Mouse (Mus musculus) ES-Bruce4 (cell line): ENCODE measurements around the gene Elp4. TPM values are rescaled to one million over a fixed set of nuclear protein-coding genes. Genes with fewer than 3 reads are reported as not detected.

Experiments
- H3K27ac ChIP-seq: 2 replicates; pipeline ENCODE4 v1.5.1; 2012; ENCODE audit warnings: low read length, inconsistent platforms; ENCODE audit not compliant: insufficient read depth
- H3K27me3 ChIP-seq: 2 replicates; pipeline ENCODE4 v1.6.1; 2012; ENCODE audit warnings: mild to moderate bottlenecking, low read length, inconsistent platforms; ENCODE audit not compliant: control insufficient read depth, poor library complexity, insufficient read depth, severe bottlenecking
- H3K36me3 ChIP-seq: 2 replicates; pipeline ENCODE4 v1.6.1; 2012; ENCODE audit warnings: inconsistent platforms, mild to moderate bottlenecking, low read length, moderate library complexity; ENCODE audit not compliant: control insufficient read depth, poor library complexity, insufficient read depth, severe bottlenecking
- H3K4me1 ChIP-seq: one replicate; pipeline ENCODE4 v1.8.1; 2011; ENCODE audit warnings: low read length; ENCODE audit not compliant: control insufficient read depth, insufficient read depth
- H3K4me3 ChIP-seq: 2 replicates; pipeline ENCODE4 v1.5.1; 2011; ENCODE audit warnings: low read depth, mild to moderate bottlenecking, low read length
- H3K9ac ChIP-seq: 2 replicates; pipeline ENCODE4 v1.6.1; 2012; ENCODE audit warnings: low read depth, mild to moderate bottlenecking, inconsistent platforms; ENCODE audit not compliant: poor library complexity, severe bottlenecking
- H3K9me3 ChIP-seq: replicated peaks from 2 replicates; pipeline ENCODE4 v1.6.1; 2012; ENCODE audit warnings: mild to moderate bottlenecking, low read length, inconsistent platforms; ENCODE audit not compliant: control insufficient read depth, poor library complexity, insufficient read depth, severe bottlenecking
- CTCF ChIP-seq: IDR thresholded peaks from one replicate; pipeline ENCODE4 v1.8.1; 2011; ENCODE audit warnings: low read depth, low read length
- EP300 ChIP-seq: IDR thresholded peaks from 2 replicates; pipeline ENCODE4 v1.6.1; 2011; ENCODE audit warnings: low read depth, low read length; ENCODE audit not compliant: insufficient read depth
- POLR2A ChIP-seq: IDR thresholded peaks from one replicate; pipeline ENCODE4 v1.8.1; 2011; ENCODE audit warnings: low read length; ENCODE audit not compliant: insufficient read depth
- polyA plus RNA-seq: library from polyadenylated mRNA; stranded (reverse); fragments of >200 nt; gene quantifications from 2 replicates; pipeline ENCODE4 v1.2.4, GENCODE M21; 2011; ENCODE audit warnings: low read depth; ENCODE audit not compliant: missing spikeins, insufficient read depth, insufficient read length

Elp4 gene
- polyA plus RNA-seq, 1 experiment = 20.5 TPM

DNA sequence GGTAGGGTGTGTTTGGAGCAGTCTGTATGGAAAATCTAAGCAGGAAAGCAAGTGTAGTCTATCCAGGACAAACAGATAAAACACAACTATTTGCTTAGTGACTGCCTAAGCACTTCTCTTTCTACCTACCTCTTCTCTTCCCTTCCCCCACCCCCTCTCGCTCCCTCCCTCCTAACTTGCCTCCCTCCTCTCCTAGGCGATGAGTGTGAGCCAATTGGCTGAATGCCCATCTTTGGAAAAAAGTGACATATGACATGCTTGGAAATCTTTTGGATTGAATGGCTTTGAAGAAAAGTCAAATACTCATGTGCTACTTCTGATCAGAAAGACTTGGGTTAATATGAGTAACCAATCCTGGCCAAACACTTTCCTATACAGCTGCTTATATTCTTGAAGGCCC, 199.0 kb downstream of the Elp4 start:
- H3K9ac ChIP-seq = no peak overlapping the region
- TF ChIP-seq CTCF = no peak
- TF ChIP-seq POLR2A = no peak
- no peak for TF ChIP-seq EP300

GRCm38 (mm10) chr2:105702586-105702985, 201.8 kb downstream of the Elp4 start:
- Histone ChIP-seq H3K9me3 (no peaks in the 10 kb centered on the region; the same call in 1 of the 2 replicates), H3K27me3 (no peaks in the 10 kb centered on the region), H3K36me3 (no peaks in the 10 kb centered on the region), H3K9ac (no peak overlapping the region), H3K4me3 (no peak overlapping the region), H3K4me1 (no peaks in the 10 kb centered on the region), H3K27ac (no peak overlapping the region)
- TF ChIP-seq CTCF (no peak), EP300 (no peak), POLR2A (no peak)

More for the DNA sequence above, 199.0 kb downstream of the Elp4 start:
- H3K27me3 ChIP-seq = no peaks in the 10 kb centered on the region
- no peaks in the 10 kb centered on the region for H3K36me3 ChIP-seq
- no peak overlapping the region for H3K4me3 ChIP-seq
- no peaks in the 10 kb centered on the region for H3K9me3 ChIP-seq
- H3K27ac ChIP-seq = no peak overlapping the region
- no peaks in the 10 kb centered on the region for H3K4me1 ChIP-seq

DNA sequence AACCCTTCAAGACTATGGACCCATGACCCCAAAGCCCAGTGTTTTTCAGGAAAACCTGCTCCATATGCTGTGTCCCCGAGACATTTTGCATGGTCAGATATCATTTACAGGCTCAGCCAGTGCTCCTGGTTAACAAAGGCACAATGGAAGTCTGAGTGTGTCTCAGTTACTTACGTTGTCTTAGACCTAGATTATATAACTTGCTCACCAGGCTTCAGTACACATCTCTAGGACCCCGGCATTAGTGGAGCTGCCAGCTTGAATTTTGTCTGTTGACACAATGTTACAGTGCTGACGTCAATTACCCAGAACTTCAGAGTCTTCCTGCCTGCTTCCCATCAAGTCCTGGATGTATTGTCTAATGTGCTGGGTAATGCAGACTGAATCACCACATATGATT, 202.6 kb downstream of the Elp4 start:
- H3K27ac ChIP-seq = no peak overlapping the region
- no peak overlapping the region for H3K4me3 ChIP-seq
- no peaks in the 10 kb centered on the region for H3K36me3 ChIP-seq
- TF ChIP-seq POLR2A (no peak), CTCF (no peak), EP300 (no peak)
- no peaks in the 10 kb centered on the region for H3K4me1 ChIP-seq
- H3K9ac ChIP-seq = no peak overlapping the region
- no peaks in the 10 kb centered on the region for H3K27me3 ChIP-seq
- no peaks in the 10 kb centered on the region; the same call in 1 of the 2 replicates for H3K9me3 ChIP-seq

DNA sequence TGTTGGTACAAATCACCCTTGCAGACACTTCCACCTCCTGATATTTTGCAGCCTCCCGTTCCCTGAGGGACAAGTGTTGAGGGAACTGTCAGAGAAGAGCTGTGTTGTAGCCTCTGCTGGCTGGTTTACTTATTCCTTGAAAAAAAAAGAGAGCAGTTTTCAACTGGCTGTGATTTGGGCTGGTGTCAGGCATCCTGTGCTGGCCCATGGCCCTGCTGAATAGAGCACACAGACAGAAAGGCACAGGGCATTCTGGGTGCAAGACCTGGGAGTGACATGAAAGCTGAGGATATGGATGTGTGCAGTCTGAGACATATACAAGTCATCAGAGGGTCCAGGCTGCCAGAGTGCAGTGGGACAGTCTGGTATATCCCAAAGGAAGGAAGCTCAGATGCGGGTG, 205.7 kb downstream of the Elp4 start:
- Histone ChIP-seq H3K4me1 (no peaks in the 10 kb centered on the region), H3K27ac (no peak overlapping the region), H3K27me3 (no peaks in the 10 kb centered on the region), H3K9ac (no peak overlapping the region), H3K9me3 (no peaks in the 10 kb centered on the region; the same call in 1 of the 2 replicates), H3K36me3 (no peaks in the 10 kb centered on the region), H3K4me3 (no peak overlapping the region)
- no peak for TF ChIP-seq POLR2A
- TF ChIP-seq CTCF = no peak
- TF ChIP-seq EP300 = no peak

GRCm38 (mm10) chr2:105697741-105698140, 206.6 kb downstream of the Elp4 start:
- Histone ChIP-seq H3K9ac (no peak overlapping the region), H3K9me3 (no peaks in the 10 kb centered on the region; the same call in 1 of the 2 replicates), H3K4me3 (no peak overlapping the region), H3K27ac (no peak overlapping the region), H3K27me3 (no peaks in the 10 kb centered on the region), H3K4me1 (peaks cover under 1% of the 10 kb centered on the region), H3K36me3 (no peaks in the 10 kb centered on the region)
- no peak for TF ChIP-seq POLR2A
- no peak for TF ChIP-seq EP300
- no peak for TF ChIP-seq CTCF

GRCm38 (mm10) chr2:105691296-105691695, 213.1 kb downstream of the Elp4 start:
- Histone ChIP-seq H3K9ac (no peak overlapping the region), H3K36me3 (no peaks in the 10 kb centered on the region), H3K9me3 (no peaks in the 10 kb centered on the region), H3K4me1 (peaks cover 2% of the 10 kb centered on the region), H3K27ac (no peak overlapping the region), H3K27me3 (peaks cover 8% of the 10 kb centered on the region; the same call in 1 of the 2 replicates), H3K4me3 (no peak overlapping the region)
- TF ChIP-seq POLR2A (no peak), CTCF (no peak), EP300 (peak; percentile 56; the same call in 1 of the 2 replicates)
